Mouse (Mus musculus) liver, embryonic 14.5 days (tissue): ENCODE results near the gene D130052B06Rik. TPM values are rescaled to one million over a fixed set of nuclear protein-coding genes. Genes with fewer than 3 reads are reported as not detected.

Experiments
- ATAC-seq: fragments of 200-750 bp; cut with Nextera tagmentation; 2 replicates; pipeline ENCODE4 v1.8.0; 2017; ENCODE audit warnings: moderate number of reproducible peaks, mild to moderate bottlenecking, moderate library complexity; ENCODE audit not compliant: insufficient read depth
- DNase-seq, 3 experiments: peaks; one replicate each; pipeline ENCODE4 v3.0.0-alpha.2; 2012 to 2013; ENCODE audit warnings: low read depth in 3 of 3, low spot score in 3 of 3
- H3K27ac ChIP-seq: fragments of 300-500 bp; sonication (generic); 2 replicates; pipeline ENCODE4 v1.5.1; 2014; ENCODE audit warnings: moderate library complexity, mild to moderate bottlenecking, control low read depth, inconsistent platforms
- H3K27me3 ChIP-seq: fragments of 300-500 bp; sonication (generic); 2 replicates; pipeline ENCODE4 v1.6.1; 2014; ENCODE audit warnings: mild to moderate bottlenecking, low read length, moderate library complexity; ENCODE audit not compliant: control insufficient read depth, insufficient read depth
- H3K36me3 ChIP-seq: fragments of 300-500 bp; sonication (generic); replicated peaks from 2 replicates; pipeline ENCODE4 v1.6.1; 2014; ENCODE audit warnings: low read depth; ENCODE audit not compliant: control insufficient read depth, insufficient read depth
- H3K4me1 ChIP-seq, 2 experiments: fragments of 200-500 bp in 1 of 2; fragments of 300-500 bp in 1 of 2; sonication (generic) in 1 of 2; replicated peaks; 2 replicates each; pipeline ENCODE4 v1.6.1; 2012 to 2014; ENCODE audit warnings: antibody characterized with exemption in 1 of 2, inconsistent platforms in 1 of 2, low read length in 1 of 2; ENCODE audit not compliant: control insufficient read depth in 2 of 2, insufficient read depth in 2 of 2
- H3K4me2 ChIP-seq: fragments of 300-500 bp; sonication (generic); 2 replicates; pipeline ENCODE4 v1.6.1; 2014; ENCODE audit warnings: low read depth, mild to moderate bottlenecking, control low read depth, moderate library complexity
- H3K4me3 ChIP-seq, 2 experiments: fragments of 200-500 bp in 1 of 2; fragments of 300-500 bp in 1 of 2; sonication (generic) in 1 of 2; 2 replicates each; pipeline ENCODE4 v1.5.1; 2012 to 2014; ENCODE audit warnings: low read depth in 2 of 2, low read length in 2 of 2, mild to moderate bottlenecking in 2 of 2, control low read depth in 1 of 2, inconsistent platforms in 1 of 2, moderate library complexity in 1 of 2; ENCODE audit not compliant: insufficient read depth in 1 of 2
- H3K9ac ChIP-seq: fragments of 300-500 bp; sonication (generic); replicated peaks from 2 replicates; pipeline ENCODE4 v1.6.1; 2014; ENCODE audit warnings: mild to moderate bottlenecking, control low read depth, moderate library complexity
- H3K9me3 ChIP-seq: fragments of 300-500 bp; sonication (generic); 2 replicates; pipeline ENCODE4 v1.6.1; 2016; ENCODE audit warnings: low read length, mixed read lengths; ENCODE audit not compliant: control insufficient read depth
- CTCF ChIP-seq: IDR thresholded peaks from 2 replicates; pipeline ENCODE4 v1.5.1; 2016; ENCODE audit warnings: antibody characterized with exemption, low read depth, control low read depth
- EP300 ChIP-seq: IDR thresholded peaks from 2 replicates; pipeline ENCODE4 v1.6.1; 2016; ENCODE audit warnings: antibody characterized with exemption, low read depth
- WGBS: fragments of 180-500 bp; shearing (Covaris S2); extraction: QIAGEN DNeasy Blood & Tissue Kit; methylation state at CpG from one replicate; pipeline ENCODE4 v1.1.7; 2014; ENCODE audit not compliant: insufficient replicate concordance; 5-methylcytosine and 5-hydroxymethylcytosine counted together
- polyA plus RNA-seq, 2 experiments: library from polyadenylated mRNA; depleted of rRNA in 1 of 2; stranded (reverse) in 1 of 2; unstranded in 1 of 2; fragments of >200 nt; fragmentation: Nextera tagmentation in 1 of 2; extraction: Ambion mirVana in 1 of 2; gene quantifications; 2 replicates each; pipeline versions ENCODE4 v1.2.1 to v1.2.3; 2012 to 2014

D130052B06Rik gene
- polyA plus RNA-seq, 2 experiments: not detected

DNA sequence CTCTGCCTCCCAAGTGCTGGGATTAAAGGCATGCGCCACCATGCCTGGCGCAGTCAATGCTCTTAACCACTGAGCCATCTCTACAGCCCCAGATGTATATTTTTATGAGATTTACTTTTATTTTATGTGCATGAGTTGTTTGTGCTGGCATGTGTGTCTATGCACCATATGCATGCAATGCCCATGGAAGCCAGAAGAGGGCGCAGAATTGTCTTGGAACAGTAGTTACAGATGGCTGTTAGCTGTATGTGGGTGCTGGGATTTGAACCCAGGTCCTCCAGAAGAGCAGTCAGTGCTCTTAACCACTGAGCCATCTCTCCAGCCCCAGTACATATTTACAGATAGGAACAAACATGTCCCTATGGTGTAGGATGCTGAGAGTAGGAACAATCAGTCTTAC, 24.2 kb upstream of the D130052B06Rik start:
- ATAC-seq: no peak
- WGBS: 78% methylated on average over 3 of the region's 3 CpGs

DNA sequence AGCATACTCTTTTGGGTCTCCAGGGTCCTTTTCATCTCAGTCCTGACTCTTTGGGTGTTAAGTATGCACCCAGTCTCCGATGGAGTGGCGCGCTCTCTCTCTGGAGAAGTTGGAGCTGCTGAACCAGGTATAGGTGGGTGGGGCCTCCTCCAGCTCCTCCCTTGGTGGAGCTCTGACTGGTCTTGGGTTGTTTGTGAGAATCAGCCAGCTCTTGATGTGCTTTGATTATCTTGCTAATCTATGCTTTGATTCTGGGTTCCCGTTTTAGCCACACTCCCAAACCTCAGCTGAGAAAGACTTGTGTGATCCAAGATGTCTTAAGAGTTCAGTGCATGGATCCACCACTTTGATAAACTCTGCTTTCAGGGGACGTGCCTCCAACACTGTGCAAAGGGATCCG, 20.2 kb upstream of the D130052B06Rik start, which contains the start of gene Gabrp:
Gene Gabrp (minus strand): TSS at position 101 of the 400 bp plus-strand sequence.
- no peak within 1 kb of the TSS for H3K4me3 ChIP-seq
- 48% methylated on average over 6 of the region's 6 CpGs for WGBS
- TF ChIP-seq CTCF: no peak
- TF ChIP-seq EP300: no peak

More for the DNA sequence above, 24.2 kb upstream of the D130052B06Rik start:
- DNase-seq: no peak
- no peaks in the 10 kb centered on the region for H3K36me3 ChIP-seq
- no peaks in the 10 kb centered on the region for H3K9me3 ChIP-seq
- TF ChIP-seq EP300: no peak
- TF ChIP-seq CTCF: peak; percentile 67
- no peaks in the 10 kb centered on the region for H3K27me3 ChIP-seq
- H3K4me2 ChIP-seq: no peak overlapping the region
- H3K4me1 ChIP-seq: no peaks in the 10 kb centered on the region
- no peak overlapping the region for H3K27ac ChIP-seq
- no peak overlapping the region for H3K4me3 ChIP-seq
- no peak overlapping the region for H3K9ac ChIP-seq

DNA sequence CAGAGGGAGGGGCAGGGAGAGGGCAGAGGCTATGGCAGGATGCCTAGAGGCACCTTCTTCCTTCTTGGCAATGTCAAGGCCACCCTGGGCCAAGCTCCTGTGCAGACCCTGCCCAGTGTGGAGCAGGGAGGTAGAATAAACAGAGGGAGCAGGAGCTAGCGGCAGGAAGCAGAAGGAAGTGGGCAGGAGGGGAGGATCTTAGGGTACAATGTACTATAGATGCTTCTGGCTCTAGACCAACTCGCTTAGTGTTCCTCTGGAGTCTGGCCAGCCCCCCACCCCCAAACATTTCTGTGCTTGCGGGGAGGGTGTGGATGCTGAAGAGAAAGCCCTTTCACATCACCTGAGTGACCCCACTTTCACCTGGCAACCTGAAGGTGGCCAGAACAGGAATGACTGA, 19.5 kb upstream of the D130052B06Rik start:
- Histone ChIP-seq H3K4me1 (no peaks in the 10 kb centered on the region), H3K36me3 (no peaks in the 10 kb centered on the region), H3K4me3 (no peak overlapping the region), H3K9ac (no peak overlapping the region), H3K27ac (no peak overlapping the region), H3K27me3 (no peaks in the 10 kb centered on the region), H3K9me3 (no peaks in the 10 kb centered on the region), H3K4me2 (no peak overlapping the region)
- WGBS: 20% methylated on average over 3 of the region's 3 CpGs
- TF ChIP-seq EP300: no peak
- no peak for TF ChIP-seq CTCF
- DNase-seq (no peak), ATAC-seq (no peak)

More for the DNA sequence above, 20.2 kb upstream of the D130052B06Rik start, which contains the start of gene Gabrp:
- DNase-seq (no peak), ATAC-seq (no peak)
- no peaks in the 10 kb centered on the region for H3K9me3 ChIP-seq
- H3K4me1 ChIP-seq: no peaks in the 10 kb centered on the region
- H3K27ac ChIP-seq: no peak within 1 kb of the TSS
- H3K36me3 ChIP-seq: no peaks in the 10 kb centered on the region
- H3K4me2 ChIP-seq: no peak within 1 kb of the TSS
- H3K27me3 ChIP-seq: no peaks in the 10 kb centered on the region
- no peak within 1 kb of the TSS for H3K9ac ChIP-seq

DNA sequence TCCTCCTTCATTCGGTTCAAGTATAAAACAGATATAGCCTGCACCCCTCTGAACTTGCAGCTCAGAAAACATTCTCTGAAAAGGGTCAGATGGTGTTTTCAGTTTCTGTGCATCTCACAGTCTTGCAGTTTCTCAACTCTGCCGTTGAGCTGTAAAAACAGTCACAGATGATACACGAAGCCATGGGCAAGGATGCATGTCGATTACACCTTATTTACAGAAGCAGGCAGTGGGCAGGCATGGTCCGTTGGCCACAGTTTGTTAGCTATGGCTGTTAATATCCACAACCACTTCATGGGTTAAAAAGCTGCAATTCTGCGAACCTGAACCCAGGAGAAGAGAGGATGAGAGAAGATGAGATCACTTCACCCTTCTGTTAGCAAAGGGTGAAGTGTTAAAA, 12.5 kb upstream of the D130052B06Rik start:
- no peaks in the 10 kb centered on the region for H3K36me3 ChIP-seq
- 60% methylated on average over 6 of the region's 6 CpGs for WGBS

DNA sequence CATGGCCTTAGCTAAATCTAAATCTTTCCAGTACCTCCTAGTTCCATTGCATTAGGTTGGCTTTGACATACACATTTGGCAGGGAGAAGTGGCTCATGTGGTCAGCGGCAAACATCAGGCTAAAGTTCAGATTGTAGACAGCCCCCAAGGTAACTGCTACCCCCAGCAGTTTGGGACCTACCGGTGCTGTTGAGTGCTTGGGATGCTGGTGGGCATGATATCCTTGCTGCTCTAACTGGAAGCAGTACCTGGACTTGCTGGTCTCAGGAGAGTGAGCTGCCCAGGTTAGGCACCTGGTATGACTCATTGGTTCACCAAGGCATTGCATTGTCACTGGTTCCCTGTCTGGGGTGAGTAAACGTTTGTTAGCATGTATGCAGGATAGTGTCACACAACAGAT, 8.3 kb upstream of the D130052B06Rik start:
- no peak for DNase-seq
- Histone ChIP-seq H3K36me3 (no peaks in the 10 kb centered on the region), H3K4me3 (no peak overlapping the region), H3K9me3 (no peaks in the 10 kb centered on the region), H3K4me1 (no peaks in the 10 kb centered on the region), H3K27ac (no peak overlapping the region), H3K9ac (no peak overlapping the region), H3K4me2 (no peak overlapping the region), H3K27me3 (no peaks in the 10 kb centered on the region)
- no peak for TF ChIP-seq CTCF
- no peak for TF ChIP-seq EP300
- ATAC-seq: no peak
- WGBS: 64% methylated on average over 3 of the region's 3 CpGs

More for the DNA sequence above, 12.5 kb upstream of the D130052B06Rik start:
- Histone ChIP-seq H3K4me1 (no peaks in the 10 kb centered on the region), H3K4me2 (no peak overlapping the region), H3K4me3 (no peak overlapping the region), H3K27me3 (no peaks in the 10 kb centered on the region), H3K9ac (no peak overlapping the region), H3K9me3 (no peaks in the 10 kb centered on the region), H3K27ac (no peak overlapping the region)
- ATAC-seq: no peak
- no peak for TF ChIP-seq EP300
- no peak for TF ChIP-seq CTCF
- no peak for DNase-seq
